Mouse (Mus musculus): Measurements from ENCODE around the gene Sppl2b. TPM values are rescaled to one million over a fixed set of nuclear protein-coding genes. Genes with fewer than 3 reads are reported as not detected.

Sppl2b gene
- polyA plus RNA-seq, 1 experiment, result 127 TPM

DNA sequence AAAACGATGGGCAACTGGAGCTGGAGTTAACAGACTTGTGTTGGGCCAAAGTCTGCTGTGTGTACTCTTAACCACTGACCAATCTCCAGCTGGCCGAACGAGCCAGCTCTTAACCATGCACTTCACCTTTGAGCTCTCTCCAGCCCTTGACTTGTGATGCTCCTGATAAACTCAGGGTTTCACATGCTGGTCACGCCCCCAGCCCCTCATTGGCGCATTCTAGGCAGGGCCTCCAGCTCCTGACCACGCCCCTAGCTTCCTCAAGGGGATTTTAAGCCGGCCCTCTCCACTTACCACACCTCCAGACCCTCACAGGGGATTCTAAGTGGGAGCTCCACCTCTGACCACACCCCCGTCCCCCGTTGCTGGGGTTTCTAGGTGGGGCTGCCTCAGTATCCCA lies 23.9 kb upstream of the Sppl2b start:
- Histone ChIP-seq H3K4me3 (ENCODE audit: extremely low read depth, insufficient read depth, insufficient read length) (no peak overlapping the region), H3K27me3 (ENCODE audit: control insufficient read depth, insufficient read depth, low read length) (no peaks in the 10 kb centered on the region), H3K27ac (ENCODE audit: insufficient read depth, low read length) (no peak overlapping the region), H3K4me1 (ENCODE audit: control insufficient read depth, insufficient read depth, insufficient read length) (peaks cover 3% of the 10 kb centered on the region), H3K36me3 (ENCODE audit: control insufficient read depth, insufficient read depth, low read length) (peaks cover 15% of the 10 kb centered on the region)
- TF ChIP-seq CTCF (IDR thresholded peaks at IDR 0.05; ENCODE audit: extremely low read depth, insufficient read depth, insufficient read length, insufficient replicate concordance) (no peak), POLR2A (IDR thresholded peaks at IDR 0.05; ENCODE audit: low read depth, low read length) (no peak)
- WGBS, result 18% methylated on average over 9 of the region's 9 CpGs
- peak in 1 of 2 experiments; percentile 45 for DNase-seq (ENCODE audit: low read depth in 1 of 2, low spot score in 2 of 2)

DNA sequence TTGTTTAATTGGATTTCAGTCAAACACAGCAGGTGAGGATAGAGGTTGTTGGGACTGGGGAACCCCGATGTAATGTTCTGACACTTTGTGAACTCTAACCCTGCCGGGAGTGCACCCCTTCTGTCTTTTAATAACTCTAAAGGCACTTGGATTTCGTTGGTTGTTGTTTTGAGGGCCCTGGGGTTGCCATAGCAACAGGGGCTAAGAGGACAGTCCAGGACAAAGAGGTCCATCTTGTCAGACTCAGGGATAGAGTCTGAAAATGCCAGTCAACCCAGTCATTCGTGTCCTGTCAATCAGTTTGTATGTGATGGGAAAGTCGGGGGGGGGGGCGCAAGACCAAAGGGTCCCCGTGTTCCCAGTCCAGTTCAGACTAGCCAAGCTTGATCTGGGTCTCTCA lies 22.3 kb upstream of the Sppl2b start:
- H3K27me3 ChIP-seq (ENCODE audit: control insufficient read depth, insufficient read depth, low read length), result no peaks in the 10 kb centered on the region
- H3K36me3 ChIP-seq (ENCODE audit: control insufficient read depth, insufficient read depth, low read length), result peaks cover 15% of the 10 kb centered on the region
- WGBS, result 86% methylated on average over 7 of the region's 7 CpGs
- TF ChIP-seq POLR2A (IDR thresholded peaks at IDR 0.05; ENCODE audit: low read depth, low read length) (no peak), CTCF (IDR thresholded peaks at IDR 0.05; ENCODE audit: extremely low read depth, insufficient read depth, insufficient read length, insufficient replicate concordance) (no peak)
- H3K4me3 ChIP-seq (ENCODE audit: extremely low read depth, insufficient read depth, insufficient read length), result no peak overlapping the region
- DNase-seq (ENCODE audit: low read depth in 1 of 2, low spot score in 2 of 2), result no peak
- H3K4me1 ChIP-seq (ENCODE audit: control insufficient read depth, insufficient read depth, insufficient read length), result peaks cover 2% of the 10 kb centered on the region
- no peak overlapping the region for H3K27ac ChIP-seq (ENCODE audit: insufficient read depth, low read length)

DNA sequence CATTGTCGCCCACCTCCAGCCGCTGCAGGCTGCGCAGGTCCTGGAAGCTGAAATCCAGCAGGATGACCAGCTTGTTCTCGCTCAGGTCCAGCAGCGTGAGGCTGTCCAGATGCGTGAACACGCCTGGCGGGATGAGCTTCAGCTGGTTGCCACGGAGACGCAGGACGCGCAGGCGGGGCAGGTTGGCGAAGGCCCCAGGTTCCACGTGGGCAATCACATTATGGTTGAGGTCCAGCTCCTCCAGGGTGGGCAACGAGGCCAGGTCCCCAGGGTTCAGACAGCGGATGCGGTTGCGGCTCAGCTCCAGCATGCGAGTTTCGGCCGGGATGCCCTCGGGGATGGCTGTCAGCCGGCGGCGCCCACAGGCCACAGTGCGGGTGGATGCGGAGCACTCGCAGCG lies 19.5 kb upstream of the Sppl2b start:
- Histone ChIP-seq H3K27ac (ENCODE audit: insufficient read depth, low read length) (no peak overlapping the region), H3K36me3 (ENCODE audit: control insufficient read depth, insufficient read depth, low read length) (no peaks in the 10 kb centered on the region), H3K4me3 (ENCODE audit: extremely low read depth, insufficient read depth, insufficient read length) (no peak overlapping the region), H3K27me3 (ENCODE audit: control insufficient read depth, insufficient read depth, low read length) (no peaks in the 10 kb centered on the region), H3K4me1 (ENCODE audit: control insufficient read depth, insufficient read depth, insufficient read length) (no peaks in the 10 kb centered on the region; the same call in 1 of the 2 replicates)
- 77% methylated on average over 30 of the region's 30 CpGs for WGBS
- no peak for TF ChIP-seq CTCF (IDR thresholded peaks at IDR 0.05; ENCODE audit: extremely low read depth, insufficient read depth, insufficient read length, insufficient replicate concordance)
- TF ChIP-seq POLR2A (IDR thresholded peaks at IDR 0.05; ENCODE audit: low read depth, low read length), result no peak
- DNase-seq (ENCODE audit: low read depth in 1 of 2, low spot score in 2 of 2), result no peak

DNA sequence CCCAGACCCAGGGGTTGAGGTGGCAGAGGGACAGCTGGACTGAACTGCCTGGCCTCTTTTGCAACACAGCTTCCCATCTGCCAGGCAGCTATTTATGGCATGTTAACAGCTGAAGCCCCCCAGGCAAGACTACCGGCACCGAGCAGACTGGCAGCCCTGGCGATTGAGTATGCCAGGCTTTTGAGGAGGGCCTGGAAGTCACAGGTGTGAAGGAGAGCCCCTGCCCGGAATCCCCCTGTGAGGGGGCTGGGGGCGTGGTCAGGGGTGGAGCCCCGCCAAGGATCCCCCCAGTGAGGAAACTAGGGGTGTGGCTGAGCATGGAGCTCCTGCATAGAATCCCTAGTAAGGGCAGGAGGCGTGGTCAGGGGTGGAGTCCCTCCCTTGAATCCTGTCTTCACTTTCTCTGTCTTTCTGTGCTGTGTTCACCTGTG lies 18.1 kb upstream of the Sppl2b start:
- Histone ChIP-seq H3K27ac (ENCODE audit: insufficient read depth, low read length) (no peak overlapping the region), H3K27me3 (ENCODE audit: control insufficient read depth, insufficient read depth, low read length) (no peaks in the 10 kb centered on the region), H3K4me1 (ENCODE audit: control insufficient read depth, insufficient read depth, insufficient read length) (no peaks in the 10 kb centered on the region; the same call in 1 of the 2 replicates), H3K36me3 (ENCODE audit: control insufficient read depth, insufficient read depth, low read length) (no peaks in the 10 kb centered on the region), H3K4me3 (ENCODE audit: extremely low read depth, insufficient read depth, insufficient read length) (no peak overlapping the region)
- WGBS, result 49% methylated on average over 7 of the region's 7 CpGs
- DNase-seq (ENCODE audit: low read depth in 1 of 2, low spot score in 2 of 2), result no peak
- no peak for TF ChIP-seq CTCF (IDR thresholded peaks at IDR 0.05; ENCODE audit: extremely low read depth, insufficient read depth, insufficient read length, insufficient replicate concordance)
- TF ChIP-seq POLR2A (IDR thresholded peaks at IDR 0.05; ENCODE audit: low read depth, low read length), result no peak

DNA sequence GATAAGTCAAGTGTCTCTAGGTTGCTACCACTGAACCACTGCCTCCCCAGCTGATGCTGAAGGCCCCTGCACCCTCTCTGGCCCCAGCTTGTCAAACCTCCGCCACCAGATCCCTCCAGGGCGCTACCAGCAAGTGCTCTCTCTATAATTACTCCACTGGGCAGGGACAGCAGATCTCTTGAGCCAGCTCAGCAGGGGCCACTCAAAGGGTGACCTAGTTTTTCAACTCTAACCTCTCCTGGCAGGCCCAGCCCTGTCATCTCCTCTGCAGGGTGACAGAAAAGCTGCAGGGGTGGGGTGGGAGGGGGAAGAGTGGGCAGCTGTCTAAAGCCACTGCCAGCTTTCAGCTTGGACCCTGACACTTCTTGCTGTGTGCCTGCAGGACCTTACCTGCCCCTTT lies 17.2 kb upstream of the Sppl2b start:
- H3K27me3 ChIP-seq (ENCODE audit: control insufficient read depth, insufficient read depth, low read length), result no peaks in the 10 kb centered on the region
- H3K4me3 ChIP-seq (ENCODE audit: extremely low read depth, insufficient read depth, insufficient read length), result no peak overlapping the region
- no peaks in the 10 kb centered on the region for H3K36me3 ChIP-seq (ENCODE audit: control insufficient read depth, insufficient read depth, low read length)
- no peak for DNase-seq (ENCODE audit: low read depth in 1 of 2, low spot score in 2 of 2)
- TF ChIP-seq CTCF (IDR thresholded peaks at IDR 0.05; ENCODE audit: extremely low read depth, insufficient read depth, insufficient read length, insufficient replicate concordance) (no peak), POLR2A (IDR thresholded peaks at IDR 0.05; ENCODE audit: low read depth, low read length) (no peak)
- H3K4me1 ChIP-seq (ENCODE audit: control insufficient read depth, insufficient read depth, insufficient read length), result no peaks in the 10 kb centered on the region; the same call in 1 of the 2 replicates
- WGBS, result 65% methylated on average over 2 of the region's 2 CpGs
- no peak overlapping the region for H3K27ac ChIP-seq (ENCODE audit: insufficient read depth, low read length)

DNA sequence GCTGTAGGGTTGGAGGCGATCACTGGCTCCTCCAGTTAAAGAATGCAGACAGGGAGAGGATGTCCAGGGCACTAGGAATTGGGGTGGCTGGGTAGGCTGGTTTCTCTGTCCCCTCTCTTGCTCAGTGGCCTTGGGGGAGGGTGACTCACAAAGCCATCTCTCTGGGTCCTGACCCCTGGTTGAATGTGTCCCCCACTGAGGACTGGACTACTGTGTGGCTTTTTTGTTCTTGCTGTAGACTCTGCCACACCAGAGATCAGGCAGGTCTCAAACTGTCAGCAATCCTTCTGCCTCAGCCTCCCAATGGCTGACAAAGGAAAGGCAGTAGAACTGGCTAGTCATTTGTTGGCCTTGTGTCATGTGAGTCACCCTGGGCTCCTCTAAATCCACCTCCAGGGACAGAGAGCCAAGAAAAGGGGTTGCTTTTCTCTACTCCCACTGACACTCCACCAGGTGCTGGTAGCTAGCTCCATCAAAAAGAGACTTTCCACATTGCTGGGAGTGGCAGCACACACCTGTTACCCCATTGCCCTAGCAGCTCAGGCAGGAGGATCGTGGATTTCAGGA lies 16.6 kb upstream of the Sppl2b start:
- H3K36me3 ChIP-seq (ENCODE audit: control insufficient read depth, insufficient read depth, low read length), result no peaks in the 10 kb centered on the region
- no peak overlapping the region for H3K4me3 ChIP-seq (ENCODE audit: extremely low read depth, insufficient read depth, insufficient read length)
- peaks cover 4% of the 10 kb centered on the region; the same call in 1 of the 2 replicates for H3K27me3 ChIP-seq (ENCODE audit: control insufficient read depth, insufficient read depth, low read length)
- H3K4me1 ChIP-seq (ENCODE audit: control insufficient read depth, insufficient read depth, insufficient read length), result no peaks in the 10 kb centered on the region; the same call in 1 of the 2 replicates
- WGBS, result 86% methylated on average over 2 of the region's 2 CpGs
- no peak for TF ChIP-seq CTCF (IDR thresholded peaks at IDR 0.05; ENCODE audit: extremely low read depth, insufficient read depth, insufficient read length, insufficient replicate concordance)
- TF ChIP-seq POLR2A (IDR thresholded peaks at IDR 0.05; ENCODE audit: low read depth, low read length), result no peak
- no peak for DNase-seq (ENCODE audit: low read depth in 1 of 2, low spot score in 2 of 2)
- H3K27ac ChIP-seq (ENCODE audit: insufficient read depth, low read length), result no peak overlapping the region

DNA sequence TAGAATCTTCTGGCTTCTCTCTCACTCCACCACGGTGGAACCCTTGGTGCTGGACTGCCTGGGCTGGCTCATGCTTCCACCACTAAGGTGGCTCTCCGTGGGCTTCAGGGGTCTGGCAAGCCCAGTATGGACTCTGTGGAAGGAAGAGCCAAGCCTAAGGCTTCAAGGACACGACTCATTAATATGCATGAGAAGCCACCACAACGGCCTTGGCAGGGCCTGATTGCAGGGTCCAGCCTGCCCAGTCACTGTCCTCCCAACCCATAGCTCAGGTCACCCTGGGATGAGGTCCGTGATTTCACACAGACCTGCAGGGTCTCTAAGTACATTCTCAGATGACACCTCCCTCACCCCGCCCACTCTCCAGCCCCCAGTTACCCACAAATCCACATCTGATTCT lies 15.2 kb upstream of the Sppl2b start:
- Histone ChIP-seq H3K4me1 (ENCODE audit: control insufficient read depth, insufficient read depth, insufficient read length) (no peaks in the 10 kb centered on the region), H3K27me3 (ENCODE audit: control insufficient read depth, insufficient read depth, low read length) (peaks cover 6% of the 10 kb centered on the region; the same call in 1 of the 2 replicates), H3K4me3 (ENCODE audit: extremely low read depth, insufficient read depth, insufficient read length) (no peak overlapping the region), H3K36me3 (ENCODE audit: control insufficient read depth, insufficient read depth, low read length) (no peaks in the 10 kb centered on the region), H3K27ac (ENCODE audit: insufficient read depth, low read length) (no peak overlapping the region)
- WGBS, result 72% methylated on average over 6 of the region's 6 CpGs
- no peak for DNase-seq (ENCODE audit: low read depth in 1 of 2, low spot score in 2 of 2)
- TF ChIP-seq CTCF (IDR thresholded peaks at IDR 0.05; ENCODE audit: extremely low read depth, insufficient read depth, insufficient read length, insufficient replicate concordance) (no peak), POLR2A (IDR thresholded peaks at IDR 0.05; ENCODE audit: low read depth, low read length) (no peak)
